Mouse (Mus musculus) liver, postnatal 0 days (tissue): ENCODE results near the gene Nepro. TPM values are rescaled to one million over a fixed set of nuclear protein-coding genes. Genes with fewer than 3 reads are reported as not detected.

Source experiments
- ATAC-seq: fragments of 200-750 bp; cut with Nextera tagmentation; 2 replicates; pipeline ENCODE4 v1.8.0; 2017; ENCODE audit warnings: mild to moderate bottlenecking, moderate library complexity
- DNase-seq: peaks from one replicate; pipeline ENCODE4 v3.0.0-alpha.2; 2016
- H3K27ac ChIP-seq: fragments of 300-500 bp; sonication (generic); 2 replicates; pipeline ENCODE4 v1.5.1; 2014; ENCODE audit warnings: antibody characterized with exemption, moderate library complexity, mild to moderate bottlenecking, low read depth
- H3K27me3 ChIP-seq: fragments of 300-500 bp; sonication (generic); 2 replicates; pipeline ENCODE4 v1.6.1; 2014; ENCODE audit warnings: low read length, control low read depth, mixed read lengths; ENCODE audit not compliant: insufficient read depth
- H3K36me3 ChIP-seq: fragments of 300-500 bp; sonication (generic); replicated peaks from 2 replicates; pipeline ENCODE4 v1.6.1; 2014; ENCODE audit warnings: mild to moderate bottlenecking, control low read depth, low read length, moderate library complexity, mixed read lengths; ENCODE audit not compliant: insufficient read depth
- H3K4me1 ChIP-seq: fragments of 300-500 bp; sonication (generic); 2 replicates; pipeline ENCODE4 v1.6.1; 2014; ENCODE audit warnings: antibody characterized with exemption, mild to moderate bottlenecking, control low read depth; ENCODE audit not compliant: insufficient read depth
- H3K4me2 ChIP-seq: fragments of 300-500 bp; sonication (generic); 2 replicates; pipeline ENCODE4 v1.6.1; 2014; ENCODE audit warnings: low read depth, mild to moderate bottlenecking, low read length, moderate library complexity, mixed read lengths
- H3K4me3 ChIP-seq: fragments of 300-500 bp; sonication (generic); 2 replicates; pipeline ENCODE4 v1.5.1; 2014; ENCODE audit warnings: low read depth, low read length
- H3K9ac ChIP-seq: fragments of 300-500 bp; sonication (generic); replicated peaks from 2 replicates; pipeline ENCODE4 v1.6.1; 2014; ENCODE audit warnings: mild to moderate bottlenecking, moderate library complexity
- H3K9me3 ChIP-seq: fragments of 300-500 bp; sonication (generic); 2 replicates; pipeline ENCODE4 v1.6.1; 2016; ENCODE audit warnings: mild to moderate bottlenecking, control low read depth, low read length, mixed read lengths
- CTCF ChIP-seq: sonication (generic); IDR thresholded peaks from 2 replicates; pipeline ENCODE4 v1.5.1; 2016; ENCODE audit warnings: antibody characterized with exemption, low read depth
- EP300 ChIP-seq: IDR thresholded peaks from 2 replicates; pipeline ENCODE4 v1.6.1; 2016; ENCODE audit warnings: antibody characterized with exemption, low read depth, mild to moderate bottlenecking
- WGBS: fragments of 180-500 bp; shearing (Covaris S2); extraction: QIAGEN DNeasy Blood & Tissue Kit; methylation state at CpG from one replicate; pipeline ENCODE4 v1.1.7; 2014; ENCODE audit not compliant: insufficient replicate concordance; 5-methylcytosine and 5-hydroxymethylcytosine counted together
- polyA plus RNA-seq: library from polyadenylated mRNA; unstranded; fragments of >200 nt; fragmentation: Nextera tagmentation; extraction: Ambion mirVana; gene quantifications from 2 replicates; pipeline ENCODE4 v1.2.1, GENCODE M21; 2015

The Nepro gene
- polyA plus RNA-seq, 1 experiment from 2014 or later = 2.4 TPM

DNA sequence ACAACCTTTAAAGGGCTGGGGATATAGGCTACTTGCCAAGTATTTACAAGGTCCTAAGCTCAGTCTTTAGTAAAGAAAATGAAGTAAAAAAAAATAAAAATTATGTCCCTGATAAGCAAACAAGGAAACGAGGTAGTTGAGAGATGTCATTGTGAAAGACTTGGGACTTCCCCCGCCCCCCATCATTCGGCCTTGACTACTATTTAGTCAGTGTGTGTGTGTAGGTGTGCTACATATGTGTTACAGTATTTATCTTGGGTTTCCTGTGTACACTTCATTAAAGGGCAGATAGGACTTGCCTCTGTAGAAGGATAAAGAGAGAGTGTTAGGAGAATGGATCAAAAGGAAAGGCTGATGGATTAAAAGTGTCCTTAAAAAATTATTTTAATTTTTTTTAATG, 10.0 kb downstream of the Nepro start:
- peak; percentile 36 for DNase-seq
- H3K27me3 ChIP-seq = no peaks in the 10 kb centered on the region
- H3K36me3 ChIP-seq = peaks cover 74% of the 10 kb centered on the region
- WGBS = 35% methylated on average over 3 of the region's 3 CpGs
- H3K4me3 ChIP-seq = no peak overlapping the region
- no peak overlapping the region for H3K27ac ChIP-seq
- H3K4me2 ChIP-seq = no peak overlapping the region
- no peaks in the 10 kb centered on the region for H3K9me3 ChIP-seq
- no peaks in the 10 kb centered on the region for H3K4me1 ChIP-seq
- no peak overlapping the region for H3K9ac ChIP-seq
- peak; percentile 42; the same call in 1 of the 2 replicates for ATAC-seq
- TF ChIP-seq EP300 (no peak), CTCF (no peak)

DNA sequence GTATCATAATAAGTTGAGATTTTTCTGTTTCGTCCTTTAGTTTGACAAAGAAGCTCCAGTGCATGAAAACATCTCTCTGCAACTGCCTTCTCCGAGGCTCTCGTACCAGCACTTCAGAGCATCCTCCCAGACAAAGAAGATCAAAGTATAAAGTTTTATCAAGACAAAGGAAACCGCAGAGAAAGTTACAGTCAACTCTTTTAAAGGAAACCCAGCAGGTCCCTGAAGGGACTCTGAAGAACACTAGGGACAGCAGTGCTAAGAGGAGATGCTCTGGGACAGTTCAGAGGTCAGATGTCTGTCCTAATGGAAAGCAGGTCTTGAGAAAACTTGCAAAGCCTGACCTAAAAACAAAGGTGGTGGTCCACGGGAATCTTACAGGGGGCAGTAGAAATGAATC, 11.6 kb downstream of the Nepro start:
- no peak for TF ChIP-seq CTCF
- no peak for TF ChIP-seq EP300
- H3K9me3 ChIP-seq = no peaks in the 10 kb centered on the region
- H3K27ac ChIP-seq = peak overlapping the region; percentile 34; the same call in 1 of the 2 replicates
- no peak for ATAC-seq
- H3K9ac ChIP-seq = no peak overlapping the region
- H3K4me3 ChIP-seq = no peak overlapping the region
- no peak overlapping the region for H3K4me2 ChIP-seq
- H3K27me3 ChIP-seq = no peaks in the 10 kb centered on the region
- no peak for DNase-seq
- WGBS = 85% methylated on average over 5 of the region's 5 CpGs
- no peaks in the 10 kb centered on the region for H3K4me1 ChIP-seq
- peaks cover 67% of the 10 kb centered on the region for H3K36me3 ChIP-seq

DNA sequence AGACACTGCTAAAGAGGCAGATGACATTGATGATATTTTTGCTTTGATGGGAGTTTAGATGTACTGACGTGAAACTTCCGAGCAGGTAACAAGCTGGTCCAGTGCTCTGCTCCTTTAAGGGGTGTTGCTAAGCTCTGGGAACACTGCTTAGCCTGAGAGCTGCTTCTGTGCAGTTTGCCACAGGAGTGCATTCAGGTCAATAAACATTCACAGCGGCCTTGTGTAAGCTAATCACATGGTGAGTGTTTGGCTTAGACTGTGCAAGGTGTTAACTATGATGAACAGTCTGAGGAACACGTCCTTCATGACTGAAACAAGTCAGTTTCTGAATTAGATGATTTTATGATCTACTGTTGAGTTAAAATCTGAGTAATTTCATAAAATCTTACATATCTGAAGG, 12.0 kb downstream of the Nepro start:
- no peak overlapping the region for H3K9ac ChIP-seq
- H3K4me1 ChIP-seq = no peaks in the 10 kb centered on the region
- no peaks in the 10 kb centered on the region for H3K9me3 ChIP-seq
- peak; percentile 94 for ATAC-seq
- TF ChIP-seq EP300 = no peak
- TF ChIP-seq CTCF = no peak
- WGBS = 77% methylated on average over 4 of the region's 4 CpGs
- no peak overlapping the region for H3K4me2 ChIP-seq
- DNase-seq = no peak
- no peak overlapping the region for H3K4me3 ChIP-seq
- peak overlapping the region; percentile 44 for H3K27ac ChIP-seq
- H3K27me3 ChIP-seq = no peaks in the 10 kb centered on the region
- H3K36me3 ChIP-seq = peaks cover 67% of the 10 kb centered on the region

DNA sequence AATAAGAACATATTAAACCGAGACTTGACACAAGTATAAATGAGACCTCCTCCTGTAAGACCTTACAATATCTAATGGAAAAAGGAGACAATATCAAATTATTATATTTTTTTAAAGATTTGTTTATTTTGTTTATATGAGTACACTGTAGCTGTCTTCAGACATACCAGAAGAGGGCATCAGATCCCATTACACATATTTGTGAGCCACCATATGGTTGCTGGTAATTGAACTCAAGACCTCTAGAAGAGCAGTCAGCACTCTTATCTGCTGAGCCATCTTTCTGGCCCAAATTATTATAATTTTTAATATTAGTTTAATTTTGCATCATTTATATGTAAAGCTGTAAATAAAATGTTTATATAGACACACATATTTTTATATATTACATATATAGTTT, 18.7 kb downstream of the Nepro start:
- Histone ChIP-seq H3K27me3 (no peaks in the 10 kb centered on the region), H3K36me3 (peaks cover 32% of the 10 kb centered on the region), H3K9ac (no peak overlapping the region), H3K4me1 (peaks cover 9% of the 10 kb centered on the region; the same call in 1 of the 2 replicates), H3K27ac (no peak overlapping the region), H3K4me3 (no peak overlapping the region), H3K9me3 (no peaks in the 10 kb centered on the region), H3K4me2 (no peak overlapping the region)
- 88% methylated on average over 1 of the region's 1 CpGs for WGBS
- TF ChIP-seq CTCF (0 out of 2 replicates have a peak, but pooled peaks have one; percentile 13), EP300 (no peak)
- ATAC-seq (no peak), DNase-seq (no peak)

DNA sequence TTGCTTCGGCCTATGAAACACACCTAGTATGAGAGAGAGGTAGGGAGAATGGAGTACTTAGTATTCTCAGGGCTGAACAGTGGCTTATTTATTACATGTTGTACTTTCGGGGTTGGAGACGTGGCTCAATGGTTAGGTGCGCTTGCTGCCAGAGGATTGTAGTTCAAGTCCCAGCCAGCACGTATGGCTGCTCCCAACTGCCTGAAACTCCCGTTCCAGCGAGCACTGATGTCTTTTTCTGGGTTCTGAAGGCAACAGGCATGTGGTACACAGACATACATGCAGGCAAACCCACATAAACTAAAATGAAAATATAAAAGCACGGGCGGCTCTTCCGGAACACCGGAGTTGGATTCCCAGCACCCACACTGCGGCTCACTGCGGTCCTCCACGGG, 21.4 kb downstream of the Nepro start:
- H3K4me2 ChIP-seq = peak overlapping the region; percentile 94
- peaks cover 13% of the 10 kb centered on the region for H3K36me3 ChIP-seq
- ATAC-seq (peak; percentile 14), DNase-seq (no peak)
- peak overlapping the region; percentile 91 for H3K4me3 ChIP-seq
- peak overlapping the region; percentile 95 for H3K27ac ChIP-seq
- H3K9ac ChIP-seq = peak overlapping the region; percentile 88
- no peaks in the 10 kb centered on the region for H3K27me3 ChIP-seq
- TF ChIP-seq EP300 (no peak), CTCF (no peak)
- H3K4me1 ChIP-seq = peaks cover 9% of the 10 kb centered on the region; the same call in 1 of the 2 replicates
- WGBS = 6% methylated on average over 14 of the region's 14 CpGs
- H3K9me3 ChIP-seq = no peaks in the 10 kb centered on the region

DNA sequence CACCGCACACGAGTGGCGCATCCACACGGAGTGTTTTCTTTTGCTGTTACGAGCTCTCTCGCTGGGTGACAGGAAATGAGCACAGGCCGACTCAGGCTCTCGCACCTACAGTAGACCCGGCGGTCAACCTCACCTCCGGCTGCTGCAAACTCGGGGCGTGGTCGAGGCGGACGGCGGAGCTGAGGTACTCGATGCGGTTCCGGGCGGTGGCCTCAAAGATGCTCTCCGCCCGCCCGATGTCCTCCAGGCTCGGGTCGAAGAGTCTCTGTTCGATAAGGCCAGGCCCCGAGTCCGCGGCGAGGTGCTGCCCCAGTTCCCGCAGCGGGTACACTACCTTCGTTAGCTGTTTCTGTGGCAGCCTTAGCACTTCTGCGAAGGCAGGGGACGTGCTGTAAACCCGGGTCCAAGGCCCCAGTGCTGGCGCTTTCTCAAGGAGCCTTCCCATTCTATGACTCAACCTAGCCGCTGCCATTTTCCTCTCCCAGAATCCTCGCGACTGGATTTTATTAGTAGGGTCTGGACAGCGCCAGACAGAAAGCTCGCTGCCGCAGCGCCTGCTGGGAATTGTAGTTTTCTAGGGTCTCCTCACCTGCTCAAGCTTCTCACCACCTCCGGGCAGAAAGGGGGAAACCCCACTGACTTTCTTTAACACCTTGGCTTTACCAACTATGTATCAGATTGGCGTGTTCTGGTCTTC, 21.9 kb downstream of the Nepro start, which contains the start of gene Gtpbp8:
Gene Gtpbp8 (minus strand): TSS at position 498 of the 697 bp plus-strand sequence.
- ATAC-seq (peak; percentile 94), DNase-seq (peak; percentile 85)
- Histone ChIP-seq H3K27me3 (no peaks in the 10 kb centered on the region), H3K4me2 (peak within 1 kb of the TSS; percentile 94), H3K4me3 (peak within 1 kb of the TSS; percentile 91), H3K4me1 (peaks cover 9% of the 10 kb centered on the region; the same call in 1 of the 2 replicates), H3K36me3 (peaks cover 9% of the 10 kb centered on the region), H3K9ac (peak within 1 kb of the TSS; percentile 88), H3K27ac (peak within 1 kb of the TSS; percentile 95), H3K9me3 (no peaks in the 10 kb centered on the region)
- no peak for TF ChIP-seq EP300
- no peak for TF ChIP-seq CTCF
- under 1% methylated on average over 47 of the region's 47 CpGs for WGBS
